Mouse (Mus musculus) intestine, embryonic 14.5 days (tissue): ENCODE measurements around the gene Gm37240. TPM values are rescaled to one million over a fixed set of nuclear protein-coding genes. Genes with fewer than 3 reads are reported as not detected.

ENCODE experiments used
- ATAC-seq: fragments of 200-750 bp; cut with Nextera tagmentation; replicated peaks from 2 replicates; pipeline ENCODE4 v1.8.0; 2017; ENCODE audit warnings: low read depth, moderate number of reproducible peaks, moderate TSS enrichment, moderate library complexity; ENCODE audit not compliant: low FRiP score, low TSS enrichment
- DNase-seq: peaks from one replicate; pipeline ENCODE4 v3.0.0-alpha.2; 2018; ENCODE audit warnings: low spot score
- H3K27ac ChIP-seq: fragments of 300-500 bp; sonication (generic); 2 replicates; pipeline ENCODE4 v1.5.1; 2014; ENCODE audit warnings: low read depth, mild to moderate bottlenecking, control low read depth
- H3K27me3 ChIP-seq: fragments of 300-500 bp; sonication (generic); replicated peaks from 2 replicates; pipeline ENCODE4 v1.6.1; 2014; ENCODE audit warnings: low read length, control low read depth; ENCODE audit not compliant: control insufficient read depth, insufficient read depth
- H3K36me3 ChIP-seq: fragments of 300-500 bp; sonication (generic); 2 replicates; pipeline ENCODE4 v1.6.1; 2014; ENCODE audit warnings: low read length, control low read depth; ENCODE audit not compliant: control insufficient read depth, insufficient read depth
- H3K4me1 ChIP-seq: fragments of 300-500 bp; sonication (generic); replicated peaks from 2 replicates; pipeline ENCODE4 v1.6.1; 2014; ENCODE audit warnings: low read length, control low read depth, mixed read lengths; ENCODE audit not compliant: control insufficient read depth, insufficient read depth
- H3K4me2 ChIP-seq: fragments of 300-500 bp; sonication (generic); 2 replicates; pipeline ENCODE4 v1.6.1; 2014; ENCODE audit warnings: low read length
- H3K4me3 ChIP-seq: fragments of 300-500 bp; sonication (generic); 2 replicates; pipeline ENCODE4 v1.5.1; 2014; ENCODE audit warnings: low read depth, low read length, control low read depth, mixed read lengths
- H3K9ac ChIP-seq: fragments of 300-500 bp; sonication (generic); 2 replicates; pipeline ENCODE4 v1.6.1; 2014; ENCODE audit warnings: mild to moderate bottlenecking, low read length
- H3K9me3 ChIP-seq: fragments of 300-500 bp; sonication (generic); 2 replicates; pipeline ENCODE4 v1.6.1; 2016; ENCODE audit warnings: low read length, control low read depth; ENCODE audit not compliant: control insufficient read depth
- WGBS: fragments of 180-500 bp; shearing (Covaris S2); extraction: QIAGEN DNeasy Blood & Tissue Kit; methylation state at CpG from one replicate; pipeline ENCODE4 v1.1.7; 2014; 5-methylcytosine and 5-hydroxymethylcytosine counted together
- polyA plus RNA-seq: library from polyadenylated mRNA; unstranded; fragments of >200 nt; fragmentation: Nextera tagmentation; extraction: Ambion mirVana; gene quantifications from 2 replicates; pipeline ENCODE4 v1.2.1, GENCODE M21; 2014

Gm37240 gene
- polyA plus RNA-seq, 1 experiment from 2014 or later, result 5.3 TPM

- no peak for ATAC-seq
- H3K27ac ChIP-seq, result no peak overlapping the region
- no peaks in the 10 kb centered on the region for H3K9me3 ChIP-seq
- H3K4me2 ChIP-seq, result no peak overlapping the region
- H3K4me3 ChIP-seq, result no peak overlapping the region
- H3K4me1 ChIP-seq, result peaks cover 2% of the 10 kb centered on the region; the same call in 1 of the 2 replicates
- DNase-seq, result no peak
- no peak overlapping the region for H3K9ac ChIP-seq
- no peaks in the 10 kb centered on the region for H3K27me3 ChIP-seq
- 76% methylated on average over 8 of the region's 8 CpGs for WGBS
- H3K36me3 ChIP-seq, result 0 out of 2 replicates have a peak, but pooled peaks cover 5% of the 10 kb centered on the region
These were observed 252.8 kb downstream of the Gm37240 start for GRCm38 (mm10) chr3:85634389-85635125.

GRCm38 (mm10) chr3:85633733-85634132 is 253.6 kb downstream of the Gm37240 start:
- DNase-seq, result no peak
- no peak overlapping the region for H3K4me3 ChIP-seq
- H3K4me1 ChIP-seq, result peaks cover 2% of the 10 kb centered on the region; the same call in 1 of the 2 replicates
- H3K4me2 ChIP-seq, result no peak overlapping the region
- 0 out of 2 replicates have a peak, but pooled peaks cover 5% of the 10 kb centered on the region for H3K36me3 ChIP-seq
- H3K27ac ChIP-seq, result no peak overlapping the region
- no peak overlapping the region for H3K9ac ChIP-seq
- H3K27me3 ChIP-seq, result no peaks in the 10 kb centered on the region
- WGBS, result 85% methylated on average over 2 of the region's 2 CpGs
- no peak for ATAC-seq
- H3K9me3 ChIP-seq, result no peaks in the 10 kb centered on the region

GRCm38 (mm10) chr3:85629895-85630510 is 257.3 kb downstream of the Gm37240 start:
- no peak for DNase-seq
- peaks cover 2% of the 10 kb centered on the region; the same call in 1 of the 2 replicates for H3K4me1 ChIP-seq
- no peak for ATAC-seq
- H3K9ac ChIP-seq, result no peak overlapping the region
- H3K4me2 ChIP-seq, result no peak overlapping the region
- WGBS, result 89% methylated on average over 4 of the region's 4 CpGs
- no peak overlapping the region for H3K27ac ChIP-seq
- H3K27me3 ChIP-seq, result no peaks in the 10 kb centered on the region
- no peaks in the 10 kb centered on the region for H3K9me3 ChIP-seq
- H3K4me3 ChIP-seq, result no peak overlapping the region
- no peaks in the 10 kb centered on the region for H3K36me3 ChIP-seq

GRCm38 (mm10) chr3:85619751-85620150 is 267.6 kb downstream of the Gm37240 start:
- DNase-seq (no peak), ATAC-seq (no peak)
- no peak overlapping the region for H3K9ac ChIP-seq
- H3K4me3 ChIP-seq, result no peak overlapping the region
- H3K4me1 ChIP-seq, result no peaks in the 10 kb centered on the region
- 100% methylated on average over 1 of the region's 1 CpGs for WGBS
- H3K36me3 ChIP-seq, result 0 out of 2 replicates have a peak, but pooled peaks cover 6% of the 10 kb centered on the region
- H3K27me3 ChIP-seq, result no peaks in the 10 kb centered on the region
- no peak overlapping the region for H3K4me2 ChIP-seq
- no peaks in the 10 kb centered on the region for H3K9me3 ChIP-seq
- no peak overlapping the region for H3K27ac ChIP-seq

- Histone ChIP-seq H3K27ac (no peak overlapping the region), H3K9me3 (no peaks in the 10 kb centered on the region), H3K4me3 (no peak overlapping the region), H3K27me3 (no peaks in the 10 kb centered on the region), H3K36me3 (0 out of 2 replicates have a peak, but pooled peaks cover 6% of the 10 kb centered on the region), H3K4me2 (no peak overlapping the region), H3K9ac (no peak overlapping the region), H3K4me1 (no peaks in the 10 kb centered on the region)
- no peak for ATAC-seq
- no peak for DNase-seq
- WGBS, result 93% methylated on average over 5 of the region's 5 CpGs
These were observed 268.0 kb downstream of the Gm37240 start for GRCm38 (mm10) chr3:85619345-85619744.

GRCm38 (mm10) chr3:85618885-85619284 is 268.4 kb downstream of the Gm37240 start:
- Histone ChIP-seq H3K36me3 (0 out of 2 replicates have a peak, but pooled peaks cover 6% of the 10 kb centered on the region), H3K27ac (no peak overlapping the region), H3K9ac (no peak overlapping the region), H3K9me3 (no peaks in the 10 kb centered on the region), H3K4me2 (no peak overlapping the region), H3K4me3 (no peak overlapping the region), H3K27me3 (no peaks in the 10 kb centered on the region), H3K4me1 (no peaks in the 10 kb centered on the region)
- WGBS, result 79% methylated on average over 6 of the region's 6 CpGs
- DNase-seq (no peak), ATAC-seq (no peak)

- 95% methylated on average over 1 of the region's 1 CpGs for WGBS
- no peaks in the 10 kb centered on the region for H3K9me3 ChIP-seq
- DNase-seq (no peak), ATAC-seq (no peak)
- H3K36me3 ChIP-seq, result 0 out of 2 replicates have a peak, but pooled peaks cover 6% of the 10 kb centered on the region
- H3K4me1 ChIP-seq, result no peaks in the 10 kb centered on the region
- no peaks in the 10 kb centered on the region for H3K27me3 ChIP-seq
- H3K4me3 ChIP-seq, result no peak overlapping the region
- H3K27ac ChIP-seq, result no peak overlapping the region
- H3K9ac ChIP-seq, result no peak overlapping the region
- no peak overlapping the region for H3K4me2 ChIP-seq
These were observed 270.9 kb downstream of the Gm37240 start for GRCm38 (mm10) chr3:85616389-85616788.

GRCm38 (mm10) chr3:85607753-85608152 is 279.6 kb downstream of the Gm37240 start:
- no peak for DNase-seq
- Histone ChIP-seq H3K36me3 (no peaks in the 10 kb centered on the region; the same call in 1 of the 2 replicates), H3K27me3 (no peaks in the 10 kb centered on the region), H3K4me2 (no peak overlapping the region), H3K9ac (no peak overlapping the region), H3K9me3 (no peaks in the 10 kb centered on the region), H3K4me1 (no peaks in the 10 kb centered on the region), H3K27ac (no peak overlapping the region), H3K4me3 (no peak overlapping the region)
- 96% methylated on average over 2 of the region's 2 CpGs for WGBS
- ATAC-seq, result no peak
